Mouse (Mus musculus): ENCODE measurements around the gene Rbm17. TPM values are rescaled to one million over a fixed set of nuclear protein-coding genes. Genes with fewer than 3 reads are reported as not detected.

Rbm17 gene
- polyA plus RNA-seq, 1 experiment from 2014 or later: 148 TPM

GRCm38 (mm10) chr2:11557244-11557643 lies 46.7 kb downstream of the Rbm17 start:
- WGBS: 67% methylated on average over 3 of the region's 3 CpGs
- H3K4me2 ChIP-seq (ENCODE audit: low read length): no peak overlapping the region
- H3K4me3 ChIP-seq (ENCODE audit: low read depth, low read length): no peak overlapping the region
- no peak overlapping the region for H3K27ac ChIP-seq (ENCODE audit: low read depth)
- ATAC-seq (replicated peaks; ENCODE audit: low FRiP score, low TSS enrichment, low read depth) (no peak), DNase-seq (ENCODE audit: low spot score) (no peak)
- H3K36me3 ChIP-seq (ENCODE audit: control insufficient read depth, insufficient read depth, low read length): no peaks in the 10 kb centered on the region
- H3K9ac ChIP-seq (ENCODE audit: low read length): no peak overlapping the region
- H3K9me3 ChIP-seq (ENCODE audit: control insufficient read depth, low read length): no peaks in the 10 kb centered on the region
- H3K4me1 ChIP-seq (replicated peaks; ENCODE audit: control insufficient read depth, insufficient read depth, low read length): no peaks in the 10 kb centered on the region; the same call in 1 of the 2 replicates
- peaks cover 17% of the 10 kb centered on the region for H3K27me3 ChIP-seq (replicated peaks; ENCODE audit: control insufficient read depth, insufficient read depth, low read length)

GRCm38 (mm10) chr2:11555316-11555715 lies 48.6 kb downstream of the Rbm17 start:
- no peak overlapping the region for H3K4me2 ChIP-seq (ENCODE audit: low read length)
- no peak overlapping the region for H3K27ac ChIP-seq (ENCODE audit: low read depth)
- peaks cover 20% of the 10 kb centered on the region for H3K27me3 ChIP-seq (replicated peaks; ENCODE audit: control insufficient read depth, insufficient read depth, low read length)
- no peak for ATAC-seq (replicated peaks; ENCODE audit: low FRiP score, low TSS enrichment, low read depth)
- H3K9me3 ChIP-seq (ENCODE audit: control insufficient read depth, low read length): no peaks in the 10 kb centered on the region
- DNase-seq (ENCODE audit: low spot score): no peak
- H3K36me3 ChIP-seq (ENCODE audit: control insufficient read depth, insufficient read depth, low read length): no peaks in the 10 kb centered on the region
- no peak overlapping the region for H3K4me3 ChIP-seq (ENCODE audit: low read depth, low read length)
- no peaks in the 10 kb centered on the region; the same call in 1 of the 2 replicates for H3K4me1 ChIP-seq (replicated peaks; ENCODE audit: control insufficient read depth, insufficient read depth, low read length)
- no peak overlapping the region for H3K9ac ChIP-seq (ENCODE audit: low read length)
- 54% methylated on average over 6 of the region's 6 CpGs for WGBS

GRCm38 (mm10) chr2:11553471-11554400 lies 50.2 kb downstream of the Rbm17 start, which contains the start of gene Pfkfb3:
TSS of gene Pfkfb3 (minus strand) at chr2:11554077.
- 2% methylated on average over 67 of the region's 67 CpGs for WGBS
- Histone ChIP-seq H3K9ac (ENCODE audit: low read length) (peak within 1 kb of the TSS; percentile 55), H3K27me3 (replicated peaks; ENCODE audit: control insufficient read depth, insufficient read depth, low read length) (peaks cover 23% of the 10 kb centered on the region), H3K27ac (ENCODE audit: low read depth) (no peak within 1 kb of the TSS), H3K4me2 (ENCODE audit: low read length) (peak within 1 kb of the TSS; percentile 99), H3K4me3 (ENCODE audit: low read depth, low read length) (peak within 1 kb of the TSS; percentile 58), H3K9me3 (ENCODE audit: control insufficient read depth, low read length) (no peaks in the 10 kb centered on the region), H3K36me3 (ENCODE audit: control insufficient read depth, insufficient read depth, low read length) (no peaks in the 10 kb centered on the region), H3K4me1 (replicated peaks; ENCODE audit: control insufficient read depth, insufficient read depth, low read length) (no peaks in the 10 kb centered on the region; the same call in 1 of the 2 replicates)
- ATAC-seq (replicated peaks; ENCODE audit: low FRiP score, low TSS enrichment, low read depth) (peak; percentile 80), DNase-seq (ENCODE audit: low spot score) (peak; percentile 79)

GRCm38 (mm10) chr2:11552966-11553451 lies 50.9 kb downstream of the Rbm17 start:
- Histone ChIP-seq H3K9ac (ENCODE audit: low read length) (peak overlapping the region; percentile 55), H3K4me1 (replicated peaks; ENCODE audit: control insufficient read depth, insufficient read depth, low read length) (no peaks in the 10 kb centered on the region; the same call in 1 of the 2 replicates), H3K36me3 (ENCODE audit: control insufficient read depth, insufficient read depth, low read length) (no peaks in the 10 kb centered on the region), H3K9me3 (ENCODE audit: control insufficient read depth, low read length) (no peaks in the 10 kb centered on the region), H3K4me3 (ENCODE audit: low read depth, low read length) (peak overlapping the region; percentile 58), H3K27ac (ENCODE audit: low read depth) (no peak overlapping the region), H3K27me3 (replicated peaks; ENCODE audit: control insufficient read depth, insufficient read depth, low read length) (peaks cover 23% of the 10 kb centered on the region), H3K4me2 (ENCODE audit: low read length) (peak overlapping the region; percentile 99)
- 6% methylated on average over 15 of the region's 15 CpGs for WGBS
- no peak; the same call in 1 of the 2 replicates for ATAC-seq (replicated peaks; ENCODE audit: low FRiP score, low TSS enrichment, low read depth)
- DNase-seq (ENCODE audit: low spot score): peak; percentile 55

GRCm38 (mm10) chr2:11552297-11552821 lies 51.6 kb downstream of the Rbm17 start:
- Histone ChIP-seq H3K27me3 (replicated peaks; ENCODE audit: control insufficient read depth, insufficient read depth, low read length) (peaks cover 23% of the 10 kb centered on the region), H3K4me2 (ENCODE audit: low read length) (peak overlapping the region; percentile 99), H3K4me1 (replicated peaks; ENCODE audit: control insufficient read depth, insufficient read depth, low read length) (no peaks in the 10 kb centered on the region; the same call in 1 of the 2 replicates), H3K4me3 (ENCODE audit: low read depth, low read length) (peak overlapping the region; percentile 58), H3K9me3 (ENCODE audit: control insufficient read depth, low read length) (no peaks in the 10 kb centered on the region), H3K27ac (ENCODE audit: low read depth) (no peak overlapping the region), H3K36me3 (ENCODE audit: control insufficient read depth, insufficient read depth, low read length) (no peaks in the 10 kb centered on the region), H3K9ac (ENCODE audit: low read length) (no peak overlapping the region)
- WGBS: 7% methylated on average over 9 of the region's 9 CpGs
- ATAC-seq (replicated peaks; ENCODE audit: low FRiP score, low TSS enrichment, low read depth) (no peak), DNase-seq (ENCODE audit: low spot score) (no peak)

- H3K4me1 ChIP-seq (replicated peaks; ENCODE audit: control insufficient read depth, insufficient read depth, low read length): no peaks in the 10 kb centered on the region; the same call in 1 of the 2 replicates
- H3K4me2 ChIP-seq (ENCODE audit: low read length): no peak overlapping the region
- no peaks in the 10 kb centered on the region for H3K36me3 ChIP-seq (ENCODE audit: control insufficient read depth, insufficient read depth, low read length)
- no peak overlapping the region for H3K27ac ChIP-seq (ENCODE audit: low read depth)
- DNase-seq (ENCODE audit: low spot score) (no peak), ATAC-seq (replicated peaks; ENCODE audit: low FRiP score, low TSS enrichment, low read depth) (no peak)
- H3K9me3 ChIP-seq (ENCODE audit: control insufficient read depth, low read length): no peaks in the 10 kb centered on the region
- no peak overlapping the region for H3K9ac ChIP-seq (ENCODE audit: low read length)
- WGBS: 15% methylated on average over 1 of the region's 1 CpGs
- peaks cover 23% of the 10 kb centered on the region for H3K27me3 ChIP-seq (replicated peaks; ENCODE audit: control insufficient read depth, insufficient read depth, low read length)
- no peak overlapping the region for H3K4me3 ChIP-seq (ENCODE audit: low read depth, low read length)
Measured at GRCm38 (mm10) chr2:11551726-11552125, 52.2 kb downstream of the Rbm17 start.

- no peaks in the 10 kb centered on the region; the same call in 1 of the 2 replicates for H3K4me1 ChIP-seq (replicated peaks; ENCODE audit: control insufficient read depth, insufficient read depth, low read length)
- H3K36me3 ChIP-seq (ENCODE audit: control insufficient read depth, insufficient read depth, low read length): no peaks in the 10 kb centered on the region
- H3K27ac ChIP-seq (ENCODE audit: low read depth): no peak overlapping the region
- H3K4me2 ChIP-seq (ENCODE audit: low read length): no peak overlapping the region
- no peaks in the 10 kb centered on the region for H3K9me3 ChIP-seq (ENCODE audit: control insufficient read depth, low read length)
- WGBS: 85% methylated on average over 10 of the region's 10 CpGs
- no peak for DNase-seq (ENCODE audit: low spot score)
- peaks cover 18% of the 10 kb centered on the region for H3K27me3 ChIP-seq (replicated peaks; ENCODE audit: control insufficient read depth, insufficient read depth, low read length)
- H3K9ac ChIP-seq (ENCODE audit: low read length): no peak overlapping the region
- no peak for ATAC-seq (replicated peaks; ENCODE audit: low FRiP score, low TSS enrichment, low read depth)
- no peak overlapping the region for H3K4me3 ChIP-seq (ENCODE audit: low read depth, low read length)
Measured at GRCm38 (mm10) chr2:11548508-11548907, 55.4 kb downstream of the Rbm17 start.

- 65% methylated on average over 2 of the region's 2 CpGs for WGBS
- no peak for DNase-seq (ENCODE audit: low spot score)
- H3K27ac ChIP-seq (ENCODE audit: low read depth): no peak overlapping the region
- no peak overlapping the region for H3K9ac ChIP-seq (ENCODE audit: low read length)
- no peak overlapping the region for H3K4me3 ChIP-seq (ENCODE audit: low read depth, low read length)
- H3K4me2 ChIP-seq (ENCODE audit: low read length): no peak overlapping the region
- H3K27me3 ChIP-seq (replicated peaks; ENCODE audit: control insufficient read depth, insufficient read depth, low read length): peaks cover 9% of the 10 kb centered on the region
- H3K9me3 ChIP-seq (ENCODE audit: control insufficient read depth, low read length): no peaks in the 10 kb centered on the region
- no peaks in the 10 kb centered on the region; the same call in 1 of the 2 replicates for H3K4me1 ChIP-seq (replicated peaks; ENCODE audit: control insufficient read depth, insufficient read depth, low read length)
- no peak for ATAC-seq (replicated peaks; ENCODE audit: low FRiP score, low TSS enrichment, low read depth)
- no peaks in the 10 kb centered on the region for H3K36me3 ChIP-seq (ENCODE audit: control insufficient read depth, insufficient read depth, low read length)
Measured at GRCm38 (mm10) chr2:11547609-11548008, 56.3 kb downstream of the Rbm17 start.

Measured in intestine, embryonic 14.5 days (tissue).